Mouse (Mus musculus) CD4-positive, CD25-positive, alpha-beta regulatory T cell, adult 9 weeks (primary cell): ENCODE measurements around the gene Mbl1. TPM values are rescaled to one million over a fixed set of nuclear protein-coding genes. Genes with fewer than 3 reads are reported as not detected.

Experiments
- polyA plus RNA-seq: library from polyadenylated mRNA; unstranded; fragments of 100-300 nt; shearing (Covaris generic); gene quantifications from one replicate; pipeline ENCODE4 v1.2.1, GENCODE M21; 2017

The Mbl1 gene
- polyA plus RNA-seq = not detected

GRCm38 (mm10) chr14:41151220-41151898 is at the start of gene Mbl1:
TSS of gene Mbl1 (plus strand) at chr14:41151458.

GRCm38 (mm10) chr14:41104853-41105444 is 46.3 kb upstream of the Mbl1 start, which contains the start of gene Mat1a:
TSS of gene Mat1a (plus strand) at chr14:41105035.

DNA sequence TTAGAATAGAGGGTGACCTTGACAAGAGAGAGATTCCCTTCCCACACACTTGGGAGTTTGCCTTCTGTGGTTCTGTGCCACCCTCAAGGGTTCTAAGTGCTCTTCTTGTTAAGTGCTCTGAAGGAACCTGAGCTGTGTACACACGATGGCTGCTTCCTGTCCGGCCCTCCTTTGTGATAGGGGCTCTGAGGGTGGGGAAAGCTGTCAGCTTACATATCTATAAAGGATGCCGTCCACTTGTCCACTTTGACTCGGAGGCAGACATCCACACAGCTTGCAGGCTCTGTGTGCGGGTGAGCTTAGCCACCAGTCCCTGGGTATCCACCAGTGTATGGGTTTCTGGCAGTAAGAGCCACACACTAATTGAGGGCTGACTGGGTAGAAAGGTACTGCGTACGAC is 19.7 kb upstream of the Mbl1 start, which contains the start of gene Sftpa1:
Gene Sftpa1 (plus strand): TSS at position 243 of the 400 bp plus-strand sequence.

GRCm38 (mm10) chr14:41185059-41185821 is 34.0 kb downstream of the Mbl1 start, which contains the start of gene Sftpd:
TSS of gene Sftpd (minus strand) at chr14:41185149.

Other genes with a start within 250 kb of the Mbl1 start
- gene Tspan14, start 184.7 kb upstream of the Mbl1 start, polyA plus RNA-seq = 118 TPM
- 11.4 TPM for gene Fam213a, start 137.7 kb upstream of the Mbl1 start, polyA plus RNA-seq
- gene Dydc2, start 82.2 kb upstream of the Mbl1 start, polyA plus RNA-seq = not detected
- gene Dydc1, start 78.5 kb upstream of the Mbl1 start, polyA plus RNA-seq = not detected
- gene Mat1a, start 46.4 kb upstream of the Mbl1 start, polyA plus RNA-seq = not detected
- not detected for gene Sftpa1, start 19.7 kb upstream of the Mbl1 start, polyA plus RNA-seq
- gene Sftpd, start 33.7 kb downstream of the Mbl1 start, polyA plus RNA-seq = not detected
- gene Gm2832, start 127.3 kb downstream of the Mbl1 start, polyA plus RNA-seq = not detected
- not detected for gene Gm5798, start 197.2 kb downstream of the Mbl1 start, polyA plus RNA-seq
- not detected for gene Gm7945, start 234.9 kb downstream of the Mbl1 start, polyA plus RNA-seq